Mouse (Mus musculus) bone marrow macrophage, adult 2 months (primary cell): ENCODE results near the gene Styxl1. TPM values are rescaled to one million over a fixed set of nuclear protein-coding genes. Genes with fewer than 3 reads are reported as not detected.

ENCODE experiments used
- H3K27ac ChIP-seq: 2 replicates; pipeline ENCODE4 v1.5.1; 2012; ENCODE audit warnings: low read depth, low read length; ENCODE audit not compliant: insufficient read depth
- H3K4me1 ChIP-seq: 2 replicates; pipeline ENCODE4 v1.6.1; 2012; ENCODE audit warnings: low read length; ENCODE audit not compliant: control insufficient read depth, insufficient read depth
- H3K4me3 ChIP-seq: 2 replicates; pipeline ENCODE4 v1.5.1; 2012; ENCODE audit warnings: mild to moderate bottlenecking, low read length, moderate library complexity; ENCODE audit not compliant: insufficient read depth
- CTCF ChIP-seq: IDR thresholded peaks from 2 replicates; pipeline ENCODE4 v1.5.1; 2012; ENCODE audit warnings: low read depth, mild to moderate bottlenecking, low read length, moderate library complexity
- POLR2A ChIP-seq: IDR thresholded peaks from 2 replicates; pipeline ENCODE4 v1.6.1; 2012; ENCODE audit warnings: mild to moderate bottlenecking, low read depth, low read length, borderline replicate concordance
- polyA plus RNA-seq: library from polyadenylated mRNA; stranded (reverse); fragments of >200 nt; gene quantifications from 2 replicates; pipeline ENCODE4 v1.2.4, GENCODE M21; 2012; ENCODE audit not compliant: missing spikeins, insufficient read depth, insufficient read length

Gene Styxl1
- polyA plus RNA-seq, 1 experiment: 0.83 TPM

GRCm38 (mm10) chr5:135742156-135742555 lies 36.0 kb downstream of the Styxl1 start:
- TF ChIP-seq CTCF: no peak
- TF ChIP-seq POLR2A: no peak
- H3K27ac ChIP-seq: no peak overlapping the region
- peaks cover 21% of the 10 kb centered on the region for H3K4me1 ChIP-seq
- H3K4me3 ChIP-seq: no peak overlapping the region

GRCm38 (mm10) chr5:135738266-135738665 lies 39.9 kb downstream of the Styxl1 start:
- H3K4me3 ChIP-seq: no peak overlapping the region
- no peak overlapping the region for H3K27ac ChIP-seq
- TF ChIP-seq POLR2A: no peak
- TF ChIP-seq CTCF: no peak
- H3K4me1 ChIP-seq: peaks cover 17% of the 10 kb centered on the region

- Histone ChIP-seq H3K4me1 (peaks cover 9% of the 10 kb centered on the region), H3K27ac (no peak overlapping the region), H3K4me3 (no peak overlapping the region)
- TF ChIP-seq CTCF (peak; percentile 56), POLR2A (no peak)
These were observed 41.0 kb downstream of the Styxl1 start for GRCm38 (mm10) chr5:135737154-135737553.

GRCm38 (mm10) chr5:135736544-135736943 lies 41.6 kb downstream of the Styxl1 start:
- no peak overlapping the region for H3K27ac ChIP-seq
- no peak for TF ChIP-seq CTCF
- TF ChIP-seq POLR2A: no peak
- peaks cover 7% of the 10 kb centered on the region for H3K4me1 ChIP-seq
- H3K4me3 ChIP-seq: no peak overlapping the region

GRCm38 (mm10) chr5:135735741-135736140 lies 42.4 kb downstream of the Styxl1 start:
- Histone ChIP-seq H3K4me1 (peaks cover 2% of the 10 kb centered on the region; the same call in 1 of the 2 replicates), H3K27ac (no peak overlapping the region), H3K4me3 (no peak overlapping the region)
- TF ChIP-seq CTCF (no peak), POLR2A (no peak)

- Histone ChIP-seq H3K4me1 (0 out of 2 replicates have a peak, but pooled peaks cover 2% of the 10 kb centered on the region), H3K27ac (no peak overlapping the region), H3K4me3 (no peak overlapping the region)
- no peak for TF ChIP-seq CTCF
- TF ChIP-seq POLR2A: no peak
These were observed 44.0 kb downstream of the Styxl1 start for GRCm38 (mm10) chr5:135734057-135734680.

GRCm38 (mm10) chr5:135733071-135733470 lies 45.1 kb downstream of the Styxl1 start:
- H3K4me1 ChIP-seq: no peaks in the 10 kb centered on the region
- no peak for TF ChIP-seq CTCF
- TF ChIP-seq POLR2A: no peak
- H3K4me3 ChIP-seq: no peak overlapping the region
- H3K27ac ChIP-seq: no peak overlapping the region

GRCm38 (mm10) chr5:135731322-135731721 lies 46.9 kb downstream of the Styxl1 start:
- Histone ChIP-seq H3K4me1 (no peaks in the 10 kb centered on the region), H3K4me3 (no peak overlapping the region), H3K27ac (no peak overlapping the region)
- TF ChIP-seq CTCF: no peak
- TF ChIP-seq POLR2A: no peak

GRCm38 (mm10) chr5:135730916-135731315 lies 47.3 kb downstream of the Styxl1 start:
- TF ChIP-seq POLR2A: no peak
- no peak for TF ChIP-seq CTCF
- no peak overlapping the region for H3K27ac ChIP-seq
- H3K4me3 ChIP-seq: no peak overlapping the region
- H3K4me1 ChIP-seq: no peaks in the 10 kb centered on the region

GRCm38 (mm10) chr5:135730278-135730677 lies 47.9 kb downstream of the Styxl1 start:
- TF ChIP-seq POLR2A: no peak
- TF ChIP-seq CTCF: no peak
- Histone ChIP-seq H3K4me3 (no peak overlapping the region), H3K4me1 (no peaks in the 10 kb centered on the region), H3K27ac (no peak overlapping the region)

GRCm38 (mm10) chr5:135729351-135729750 lies 48.8 kb downstream of the Styxl1 start:
- no peak overlapping the region for H3K4me3 ChIP-seq
- no peak overlapping the region for H3K27ac ChIP-seq

More at GRCm38 (mm10) chr5:135729351-135729750, 48.8 kb downstream of the Styxl1 start:
- H3K4me1 ChIP-seq: peaks cover 6% of the 10 kb centered on the region
- TF ChIP-seq CTCF (no peak), POLR2A (no peak)
